Mouse (Mus musculus): ENCODE measurements around the gene Anp32e.
"Not testable (repeated sequence)": the region's sequence is repeated elsewhere in the genome, so short reads cannot be mapped to it uniquely, and the experiment has no call there.

Anp32e gene

DNA sequence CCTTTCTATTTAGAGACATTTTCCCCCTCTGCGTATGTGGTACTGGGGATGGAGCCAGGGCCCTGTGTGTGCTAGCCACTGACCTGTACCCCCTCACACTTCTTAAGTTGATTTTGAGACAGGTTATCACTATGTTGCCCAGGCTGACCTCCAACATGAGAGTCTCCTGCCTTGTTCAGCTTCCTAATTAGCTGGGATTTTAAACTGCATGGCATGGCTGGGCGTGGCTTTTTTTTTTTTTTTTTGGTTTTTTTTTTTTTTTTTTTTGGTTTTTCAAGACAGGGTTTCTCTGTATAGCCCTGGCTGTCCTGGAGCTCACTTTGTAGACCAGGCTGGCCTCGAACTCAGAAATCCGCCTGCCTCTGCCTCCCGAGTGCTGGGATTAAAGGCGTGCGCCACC is 48.5 kb downstream of the Anp32e start:
- DNase-seq (ENCODE audit: low spot score): not testable (repeated sequence)

DNA sequence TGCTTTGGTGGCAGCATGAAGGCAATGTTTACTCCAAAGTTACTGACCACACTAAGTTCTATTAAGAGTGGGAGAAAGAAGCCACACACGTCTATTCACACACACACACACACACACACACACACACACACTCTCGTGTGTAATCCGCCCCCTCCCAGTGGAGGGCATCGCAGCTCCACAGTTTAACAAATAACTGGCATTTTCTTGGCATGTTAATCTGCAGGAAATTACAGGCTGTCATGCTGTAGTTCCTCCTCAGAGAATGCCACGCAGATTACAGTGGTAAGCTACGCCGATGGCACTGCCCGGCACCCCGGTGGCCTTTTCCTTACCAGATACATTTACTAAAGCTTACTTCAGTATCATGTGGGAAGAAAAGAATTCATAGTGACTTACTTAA is 49.2 kb downstream of the Anp32e start:
- no peak for DNase-seq (ENCODE audit: low spot score)

DNA sequence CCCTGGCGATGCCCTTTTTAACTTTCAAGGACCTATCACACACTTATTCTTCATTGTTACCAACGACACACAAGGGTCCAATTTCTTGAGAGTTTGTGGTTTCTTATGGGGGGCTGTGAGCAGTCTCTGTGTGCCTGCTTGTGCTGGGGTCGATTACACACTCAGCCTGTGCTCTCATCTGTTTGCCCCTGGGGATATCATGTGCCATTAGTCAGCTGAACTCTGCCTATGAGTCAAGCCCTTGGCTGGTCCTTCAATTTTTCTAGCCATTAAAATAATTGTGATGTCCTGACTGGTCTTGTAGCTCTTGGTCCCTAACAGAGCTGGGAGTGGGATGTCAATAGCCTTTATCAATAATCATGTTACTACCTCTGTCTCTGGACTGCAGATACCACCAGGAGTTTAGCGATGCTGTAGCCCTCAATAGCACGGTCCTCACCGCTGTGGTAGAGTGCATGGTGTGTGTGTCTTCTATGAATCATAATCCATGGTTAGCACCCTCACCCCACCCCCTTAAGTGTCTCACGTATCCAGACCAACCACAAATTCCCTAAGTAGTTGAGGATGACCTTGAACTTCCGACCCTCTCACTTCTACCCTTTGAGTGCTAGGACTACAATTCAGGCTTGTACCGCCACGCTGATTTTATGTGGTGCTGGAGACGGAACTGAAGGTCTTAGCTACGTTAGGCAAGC is 51.4 kb downstream of the Anp32e start:
- DNase-seq (ENCODE audit: low spot score): no peak

DNA sequence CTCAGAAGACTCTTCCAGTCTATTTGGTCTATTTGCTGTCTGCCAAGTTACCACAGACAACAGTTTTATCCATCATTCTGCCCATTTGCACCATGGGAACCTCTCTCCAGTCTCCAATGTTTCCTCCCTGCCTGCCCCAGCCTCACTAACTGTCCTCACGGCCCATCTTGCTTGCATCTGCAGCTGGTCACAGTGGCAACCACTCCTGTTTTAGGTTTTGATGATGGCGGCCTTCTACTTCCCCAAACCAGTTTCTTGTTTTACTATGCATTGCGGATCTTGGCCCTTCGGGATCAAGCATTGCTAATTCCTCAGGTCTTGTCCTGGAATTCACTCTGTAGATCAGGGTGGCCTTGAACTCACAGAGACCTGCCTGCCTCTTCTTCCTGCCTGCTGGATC is 53.1 kb downstream of the Anp32e start:
- DNase-seq (ENCODE audit: low spot score): no peak

DNA sequence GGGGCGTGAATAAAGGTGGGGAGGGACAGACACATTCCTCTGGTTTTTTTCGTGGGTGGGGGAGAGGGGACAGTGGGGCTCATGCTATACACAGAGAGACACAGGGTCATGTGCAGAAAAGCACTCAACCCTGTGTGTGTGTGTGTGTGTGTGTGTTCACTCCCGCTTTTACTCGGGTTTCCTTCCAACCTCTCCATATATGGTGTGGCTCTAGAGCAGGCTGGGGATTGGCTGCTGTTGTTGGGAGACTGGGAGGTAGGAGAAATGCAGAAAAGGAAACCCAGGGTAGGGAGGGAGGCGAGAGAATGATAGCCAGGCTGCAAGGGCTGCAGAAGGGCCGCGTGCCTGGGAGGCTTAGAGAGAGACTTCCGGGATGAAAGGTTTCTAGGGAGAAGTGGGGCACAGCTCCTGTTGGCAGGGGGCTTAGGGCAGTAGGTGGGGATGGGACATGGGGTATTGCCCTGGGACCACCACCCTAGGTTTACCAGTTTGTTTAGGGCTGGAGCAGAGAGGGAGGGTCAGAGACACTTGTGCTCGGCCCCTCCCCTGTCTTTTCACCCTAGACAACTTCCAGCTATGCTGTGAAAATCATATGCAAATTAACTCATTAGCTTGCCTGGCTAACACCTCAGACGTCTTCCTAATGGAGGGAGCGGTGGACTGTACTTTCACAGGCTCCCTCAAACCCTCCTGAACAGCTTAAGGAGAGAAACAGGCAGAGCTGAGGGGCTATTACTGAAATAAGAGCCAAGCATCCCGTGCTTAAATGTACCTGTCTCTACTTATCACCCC is 56.4 kb downstream of the Anp32e start:
- DNase-seq (ENCODE audit: low spot score): no peak

DNA sequence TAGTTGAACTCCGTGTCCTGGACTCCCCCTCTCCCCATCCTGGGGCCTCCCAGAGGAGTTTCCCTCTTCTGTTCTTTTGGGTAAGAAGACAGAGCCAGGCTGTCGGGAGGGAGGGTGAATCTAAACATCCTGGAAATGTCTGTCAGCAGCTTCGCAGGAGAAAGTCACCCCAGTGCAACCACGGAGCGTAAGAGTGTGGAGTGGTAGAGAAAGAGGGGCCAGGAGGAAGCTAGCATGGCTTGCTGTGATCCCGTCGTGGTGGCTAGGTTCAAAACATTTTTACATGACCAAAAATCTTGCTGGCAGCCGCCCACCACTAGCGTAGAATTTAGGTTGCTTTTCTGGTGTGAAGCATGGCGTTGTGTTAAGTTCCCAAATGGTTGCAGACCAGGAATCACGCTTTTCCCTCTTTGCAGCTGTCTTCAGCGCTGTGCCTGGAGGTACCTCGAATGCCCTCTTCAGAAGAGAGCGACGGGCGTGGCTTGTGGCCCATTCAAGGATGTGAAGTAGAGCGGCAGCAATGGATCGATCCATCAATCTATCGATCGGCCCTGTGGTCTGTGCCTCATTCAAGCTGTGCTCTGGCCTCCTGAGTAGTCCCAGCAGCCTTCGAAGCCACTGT is 57.1 kb downstream of the Anp32e start:
- DNase-seq (ENCODE audit: low spot score): no peak

DNA sequence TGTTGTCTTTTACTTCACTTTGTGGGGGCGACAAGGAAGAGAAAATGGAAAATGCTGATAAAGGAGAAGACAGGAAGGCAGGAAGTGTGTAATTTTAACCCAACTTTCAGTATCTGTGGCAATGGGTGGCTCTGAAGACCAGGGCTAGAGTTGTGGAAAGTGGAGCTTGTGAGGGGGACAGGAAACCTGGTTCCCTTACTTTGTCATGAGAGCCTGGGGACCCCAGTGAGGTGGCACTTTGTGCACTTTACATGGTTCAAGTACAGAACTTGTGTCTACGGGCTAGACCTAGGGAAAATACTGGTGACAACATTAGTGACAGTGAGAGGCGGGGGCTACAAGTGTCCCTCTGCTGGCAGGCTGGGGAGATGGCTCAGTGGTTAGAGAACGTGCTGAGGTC is 57.9 kb downstream of the Anp32e start:
- no peak for DNase-seq (ENCODE audit: low spot score)

DNA sequence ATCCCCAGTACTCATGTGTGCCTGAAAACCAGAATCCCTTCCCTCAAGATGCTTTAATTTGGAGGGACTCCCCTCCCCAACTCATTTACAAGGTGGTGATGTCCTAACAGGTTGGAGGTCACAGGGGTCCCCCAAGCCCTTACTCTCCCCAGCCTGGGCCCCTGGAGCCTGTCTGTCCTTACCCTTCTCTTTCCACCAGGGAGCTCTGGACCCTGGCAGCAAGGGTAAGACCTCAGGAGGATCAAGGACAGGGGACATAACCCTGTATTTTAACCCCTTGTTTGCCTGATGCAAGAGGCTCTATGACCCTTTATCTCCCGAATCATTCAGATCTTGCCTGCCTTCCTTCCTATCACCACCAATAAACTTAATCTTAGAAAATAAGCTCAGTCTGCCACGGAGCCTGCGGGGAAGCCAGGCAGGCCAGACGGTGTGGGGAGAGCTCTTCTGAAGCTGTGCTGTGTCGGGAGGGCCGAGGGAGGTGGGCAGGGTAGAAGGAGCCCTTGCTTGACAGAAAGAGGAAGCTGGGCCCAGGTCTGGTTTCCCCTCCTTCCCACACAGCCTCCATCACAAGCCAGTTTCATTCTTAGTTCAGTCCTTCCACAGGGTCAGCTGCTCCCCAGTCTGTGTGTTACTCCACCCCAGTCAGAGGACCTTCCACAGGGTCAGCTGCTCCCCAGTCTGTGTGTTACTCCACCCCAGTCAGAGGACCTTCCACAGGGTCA is 58.5 kb downstream of the Anp32e start:
- DNase-seq (ENCODE audit: low spot score): no peak

DNA sequence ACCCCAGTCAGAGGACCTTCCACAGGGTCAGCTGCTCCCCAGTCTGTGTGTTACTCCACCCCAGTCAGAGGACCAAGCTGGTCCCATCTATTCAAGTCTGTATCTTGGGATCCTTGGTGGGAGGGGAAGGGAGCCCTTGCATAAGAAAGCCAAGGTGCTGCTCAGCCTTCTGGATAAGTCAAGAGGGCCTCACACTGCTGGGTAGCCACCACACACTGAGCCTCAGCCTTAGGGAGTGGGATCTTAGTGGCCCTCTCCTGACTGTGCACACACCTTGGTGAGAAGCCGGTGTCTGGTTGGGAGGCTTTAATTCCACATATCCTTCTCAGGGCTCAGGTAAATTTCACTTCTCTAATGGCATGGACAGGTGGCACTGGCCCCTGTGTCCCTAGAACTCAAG is 59.1 kb downstream of the Anp32e start:
- no peak for DNase-seq (ENCODE audit: low spot score)

DNA sequence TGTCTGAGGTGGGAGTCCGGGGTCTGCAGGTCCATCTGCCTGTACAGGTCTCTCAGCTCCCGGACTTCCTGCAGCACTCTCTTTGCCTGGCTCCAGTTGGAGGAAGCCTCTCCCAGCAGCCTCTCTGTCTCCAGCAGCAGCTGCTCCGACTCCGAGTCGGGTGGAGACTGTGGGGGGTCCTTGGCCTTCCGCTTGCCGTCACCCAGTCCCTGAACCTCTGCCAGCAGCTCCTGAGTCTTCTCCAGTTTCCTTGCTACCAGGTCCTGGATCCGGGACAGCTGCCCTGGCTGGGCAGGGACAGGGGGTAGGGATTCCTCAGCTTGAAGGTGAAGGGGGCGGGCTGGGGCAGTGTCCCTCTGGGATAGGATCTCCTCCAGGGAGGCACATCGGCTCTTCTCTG is 59.9 kb downstream of the Anp32e start:
- DNase-seq (ENCODE audit: low spot score): no peak

DNA sequence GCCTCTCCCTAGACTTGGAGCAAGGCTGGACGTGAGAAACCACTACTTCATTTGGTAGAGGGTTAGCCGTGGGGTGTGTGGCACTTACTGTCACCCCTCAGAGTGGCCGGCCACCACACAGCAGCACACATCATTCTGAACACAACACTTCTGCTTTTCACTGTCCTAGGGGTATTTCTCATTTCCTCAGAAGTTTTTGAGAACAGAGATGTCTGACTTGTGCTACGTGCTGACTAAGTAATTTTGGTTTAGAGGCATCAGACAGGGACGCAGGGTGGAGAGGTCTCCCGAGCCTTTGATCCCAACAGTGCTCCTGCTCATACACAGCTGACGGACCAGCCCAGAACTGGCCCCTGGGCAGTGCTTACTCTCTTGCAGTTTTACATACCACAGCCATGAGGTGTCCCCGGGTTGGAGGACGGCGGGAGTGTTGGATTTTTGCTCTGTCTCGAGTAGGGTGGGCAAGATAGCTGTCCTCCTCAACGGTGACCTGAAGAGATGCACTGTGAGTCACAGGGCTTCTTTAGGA is 61.4 kb downstream of the Anp32e start:
- no peak for DNase-seq (ENCODE audit: low spot score)

DNA sequence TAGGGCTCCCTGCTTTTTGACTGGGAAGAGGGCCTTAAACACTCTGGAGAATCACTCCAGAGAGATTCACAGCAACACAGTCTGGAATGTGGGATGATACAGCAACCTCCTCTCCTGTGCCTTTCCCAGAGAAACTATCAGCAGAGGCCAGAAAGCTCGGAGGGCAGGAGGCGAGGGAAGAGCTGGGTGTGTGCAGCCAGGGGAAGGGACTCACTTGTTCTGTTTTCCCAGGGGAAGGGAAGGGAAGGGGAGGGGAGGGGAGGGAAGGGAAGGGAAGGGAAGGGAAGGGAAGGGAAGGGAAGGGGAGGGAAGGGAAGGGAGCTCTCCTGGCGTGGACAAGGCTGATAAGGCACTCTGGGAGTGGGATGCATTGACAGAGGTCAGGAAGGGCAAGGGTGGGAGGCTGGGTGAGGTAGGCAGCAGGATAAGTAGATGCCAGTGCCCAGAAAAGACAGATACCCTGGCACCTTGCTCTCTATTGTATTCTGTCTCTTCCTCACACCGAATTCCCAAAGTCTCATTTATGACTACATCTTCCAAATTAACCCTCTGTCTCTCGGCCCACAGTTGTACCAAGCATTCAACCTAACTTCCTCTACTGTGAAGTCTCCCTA is 64.1 kb downstream of the Anp32e start:
- DNase-seq (ENCODE audit: low spot score): no peak

DNA sequence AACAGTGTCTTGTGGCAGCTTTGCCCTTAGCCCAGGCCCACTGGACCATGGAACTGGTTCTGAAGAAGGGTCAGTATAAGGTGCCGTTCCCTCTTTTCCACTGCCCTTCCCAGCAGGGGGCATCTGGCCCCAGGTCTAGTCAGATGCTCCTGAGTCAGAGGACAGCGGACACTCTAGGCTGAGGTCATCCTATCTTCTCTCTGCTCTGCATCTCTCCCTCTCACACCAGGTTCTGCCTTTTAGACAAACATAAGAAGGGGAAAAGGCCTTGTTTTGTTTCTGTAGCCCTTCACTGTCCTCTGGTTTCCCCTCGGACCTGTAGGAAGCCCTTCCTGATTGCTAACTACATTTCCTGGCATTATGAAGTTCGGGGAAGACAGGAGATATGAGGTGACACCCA is 64.8 kb downstream of the Anp32e start:
- DNase-seq (ENCODE audit: low spot score): no peak

DNA sequence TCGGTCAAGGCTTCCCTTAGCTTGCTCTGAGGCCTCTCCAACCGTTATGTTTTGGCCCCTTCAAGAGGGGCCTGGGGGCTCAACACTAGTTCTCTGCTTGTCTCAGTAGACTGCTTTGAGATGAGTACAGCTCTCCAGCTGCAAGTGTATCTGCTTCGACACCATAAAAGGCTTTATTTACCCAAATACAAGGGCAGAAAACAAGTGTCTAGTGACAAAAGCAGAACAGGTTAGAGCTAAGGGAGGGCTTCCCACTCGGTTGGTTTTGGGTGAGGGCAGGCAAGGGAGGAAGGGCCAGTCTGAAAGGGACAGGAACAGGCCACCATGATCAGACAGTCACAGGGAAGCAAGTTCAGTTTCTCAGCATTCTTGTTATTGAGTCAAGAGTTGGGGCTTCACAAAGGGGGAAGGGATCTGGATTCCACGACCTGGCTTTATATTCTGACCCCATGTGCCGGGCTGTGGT is 65.4 kb downstream of the Anp32e start:
- DNase-seq (ENCODE audit: low spot score): no peak

DNA sequence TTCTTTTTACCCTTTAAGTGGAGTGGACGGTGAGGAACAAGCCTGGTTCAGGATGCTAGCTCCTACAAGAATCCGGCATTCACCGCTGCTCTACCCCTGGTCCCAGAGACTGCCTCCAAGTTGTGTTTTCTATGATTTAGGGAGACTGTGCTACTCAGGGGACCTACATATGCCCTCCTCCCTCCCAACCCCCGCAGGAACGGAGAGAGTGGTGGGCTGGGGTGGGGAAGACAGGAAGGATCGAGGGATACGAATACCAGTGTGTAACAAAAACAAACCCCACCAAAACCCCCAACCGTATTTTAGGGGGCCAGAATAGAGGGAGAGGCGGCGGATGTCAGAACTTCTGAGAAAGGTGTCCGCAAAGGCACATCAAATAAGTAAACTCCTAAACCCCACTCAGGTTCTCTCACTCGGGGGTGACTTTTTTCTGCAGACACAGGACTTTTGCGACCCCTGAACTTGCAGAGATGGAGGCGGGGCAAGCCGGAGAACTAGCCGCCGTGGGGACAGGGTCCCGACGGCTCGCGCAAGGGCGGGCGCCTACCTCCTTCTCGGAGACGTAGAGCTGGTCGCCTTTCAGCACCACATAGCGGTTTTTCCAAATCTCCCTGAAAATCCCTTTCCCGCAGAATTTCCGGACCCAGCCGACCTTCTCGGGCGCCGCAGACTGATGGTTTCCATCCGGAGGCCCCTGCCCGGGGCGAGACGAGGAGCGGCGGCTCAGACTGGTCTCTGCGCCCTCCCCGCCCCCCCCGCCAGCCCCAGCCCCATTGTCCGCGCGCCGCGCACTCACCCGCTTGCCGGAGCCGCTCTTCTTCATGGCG is 66.1 kb downstream of the Anp32e start:
- no peak for DNase-seq (ENCODE audit: low spot score)

DNA sequence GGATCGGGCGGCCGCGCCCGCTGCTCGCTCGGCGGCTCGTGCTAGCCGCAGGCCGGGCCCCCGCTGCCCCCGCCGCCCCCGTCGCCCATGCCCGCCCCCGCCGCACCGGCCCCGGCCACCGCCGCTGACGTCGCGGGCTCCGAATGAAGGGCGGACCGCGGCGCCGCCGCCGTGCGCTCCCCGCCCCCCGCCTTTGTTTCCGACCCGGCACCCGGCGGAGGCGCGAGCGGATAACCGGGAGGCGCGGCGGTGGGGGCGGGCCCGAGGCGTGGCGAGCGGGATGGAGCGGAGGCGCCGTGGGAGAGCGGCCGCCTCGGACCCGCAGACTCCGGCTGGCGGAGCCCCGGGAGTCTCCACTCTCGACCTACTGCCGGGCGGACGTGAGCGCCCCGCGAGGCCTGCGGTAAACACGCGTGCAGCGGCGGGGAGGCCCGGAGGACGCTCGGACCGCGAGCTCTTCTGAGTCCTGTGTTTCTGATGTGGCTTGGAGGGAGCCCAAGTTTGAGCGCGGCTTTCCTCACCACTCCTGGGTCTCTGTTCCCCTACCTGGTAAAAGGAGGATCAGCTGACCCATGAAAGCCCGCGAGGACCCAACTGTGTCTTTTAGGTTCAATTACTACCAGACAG is 66.9 kb downstream of the Anp32e start, which contains the start of gene Plekho1:
Plekho1 (minus strand) TSS at position 200 of the 627 bp plus-strand sequence.
- no peak for DNase-seq (ENCODE audit: low spot score)

DNA sequence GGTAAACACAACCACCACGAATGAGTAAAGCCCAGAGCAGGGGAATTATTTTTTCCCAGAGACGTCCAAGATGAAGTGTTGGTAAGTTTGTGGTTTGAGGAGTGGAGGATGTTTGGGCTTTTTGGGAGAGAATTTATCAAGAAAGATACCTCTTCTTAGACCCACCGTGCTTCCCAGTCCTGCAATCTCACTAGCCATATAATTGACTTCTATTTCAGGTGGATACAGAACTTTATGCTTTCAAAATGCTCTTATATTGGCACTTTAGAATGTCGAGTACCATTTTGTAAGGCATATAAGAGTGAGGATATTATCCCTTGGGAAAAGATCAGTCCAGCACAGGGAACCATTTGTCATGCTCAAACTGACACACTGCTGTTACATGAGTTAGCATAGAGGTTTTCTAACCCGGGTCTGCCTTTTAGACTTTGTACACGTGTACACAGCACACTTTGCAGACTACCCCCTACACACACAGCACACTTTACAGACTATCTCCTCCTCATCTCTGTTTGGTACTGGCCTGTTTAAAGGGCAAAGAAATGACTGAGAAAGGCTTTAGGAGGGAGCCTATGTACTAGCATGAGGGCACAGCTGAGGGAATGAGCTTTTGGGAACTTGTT is 67.5 kb downstream of the Anp32e start:
- no peak for DNase-seq (ENCODE audit: low spot score)
